Mouse (Mus musculus): ENCODE results near the gene Safb.

DNA sequence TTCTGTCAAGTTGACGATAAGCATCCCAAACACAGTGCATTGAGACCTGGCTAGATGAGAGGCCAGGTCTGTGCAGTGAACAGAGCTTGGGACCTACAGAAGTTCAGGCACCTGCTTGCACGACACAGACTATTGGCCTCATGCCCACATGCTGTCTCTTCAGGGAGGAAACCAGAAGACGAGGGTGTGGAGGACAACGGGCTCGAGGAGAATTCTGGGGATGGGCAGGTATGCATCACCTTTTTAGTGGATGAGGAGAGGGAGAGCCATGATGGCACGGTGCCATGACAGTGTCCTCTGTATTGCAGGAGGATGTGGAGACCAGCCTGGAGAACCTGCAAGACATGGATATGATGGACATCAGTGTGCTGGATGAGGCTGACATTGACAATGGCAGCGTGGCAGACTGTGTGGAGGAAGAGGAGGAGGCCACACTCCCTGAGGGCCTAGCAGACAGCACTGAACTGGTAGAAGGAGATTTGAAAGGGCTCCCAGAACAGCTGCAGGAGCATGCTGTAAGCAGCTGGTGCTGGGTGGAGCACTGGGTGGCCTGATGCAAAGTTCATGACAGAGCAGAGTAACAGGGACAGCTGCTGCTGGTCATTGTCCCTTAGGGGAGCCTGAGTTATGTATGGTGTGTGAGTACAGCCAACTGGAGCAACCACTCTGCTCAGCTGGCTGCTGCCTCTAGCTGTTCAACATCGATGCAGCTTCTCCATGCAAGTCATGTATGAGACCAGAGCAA, 9.1 kb downstream of the Safb start:
- TF ChIP-seq CTCF (IDR thresholded peaks at IDR 0.05; ENCODE audit: low read depth) (no peak), EP300 (IDR thresholded peaks at IDR 0.05; ENCODE audit: low read depth) (no peak)

All from liver, embryonic 14.5 days (tissue).